Mouse (Mus musculus): ENCODE results near the gene Gins1.

Gins1 gene

GRCm38 (mm10) chr2:150955859-150956258, 50.7 kb downstream of the Gins1 start:
- DNase-seq (ENCODE audit: low spot score in 2 of 2) = no peak

- DNase-seq (ENCODE audit: low spot score in 2 of 2) = no peak
Measured at GRCm38 (mm10) chr2:150959521-150959920, 54.3 kb downstream of the Gins1 start.

- no peak for DNase-seq (ENCODE audit: low spot score in 2 of 2)
Measured at GRCm38 (mm10) chr2:150963246-150963645, 58.0 kb downstream of the Gins1 start.

- no peak for DNase-seq (ENCODE audit: low spot score in 2 of 2)
Measured at GRCm38 (mm10) chr2:150964641-150965040, 59.4 kb downstream of the Gins1 start.

GRCm38 (mm10) chr2:150965951-150966350, 60.8 kb downstream of the Gins1 start:
- no peak for DNase-seq (ENCODE audit: low spot score in 2 of 2)

GRCm38 (mm10) chr2:150967491-150967890, 62.3 kb downstream of the Gins1 start:
- no peak for DNase-seq (ENCODE audit: low spot score in 2 of 2)

GRCm38 (mm10) chr2:150969231-150969630, 64.0 kb downstream of the Gins1 start:
- DNase-seq (ENCODE audit: low spot score in 2 of 2) = no peak

- DNase-seq (ENCODE audit: low spot score in 2 of 2) = no peak
Measured at GRCm38 (mm10) chr2:150971856-150972255, 66.7 kb downstream of the Gins1 start.

- DNase-seq (ENCODE audit: low spot score in 2 of 2) = no peak
Measured at GRCm38 (mm10) chr2:150972681-150973080, 67.5 kb downstream of the Gins1 start.

- no peak for DNase-seq (ENCODE audit: low spot score in 2 of 2)
Measured at GRCm38 (mm10) chr2:150973401-150974115, 68.4 kb downstream of the Gins1 start.

GRCm38 (mm10) chr2:150976871-150977270, 71.7 kb downstream of the Gins1 start:
- peak in 1 of 2 experiments; percentile 24 for DNase-seq (ENCODE audit: low spot score in 2 of 2)

GRCm38 (mm10) chr2:150977676-150978075, 72.5 kb downstream of the Gins1 start:
- no peak for DNase-seq (ENCODE audit: low spot score in 2 of 2)

- DNase-seq (ENCODE audit: low spot score in 2 of 2) = no peak
Measured at GRCm38 (mm10) chr2:150978791-150979190, 73.6 kb downstream of the Gins1 start.

GRCm38 (mm10) chr2:150979861-150980620, 74.8 kb downstream of the Gins1 start:
- DNase-seq (ENCODE audit: low spot score in 2 of 2) = no peak

Data from spleen, postnatal 4 days (tissue).